Mouse (Mus musculus) CH12.LX (cell line): Measurements from ENCODE around the gene D10Jhu81e.

ENCODE experiments used
- CTCF ChIP-seq, 2 experiments: IDR thresholded peaks in 1 of 2; conservative IDR thresholded peaks in 1 of 2; 2 replicates each; pipeline ENCODE4 v1.5.1; 2011 to 2012; ENCODE audit warnings: low read depth in 2 of 2, low read length in 2 of 2, improper control_type of control experiment in 1 of 2, inconsistent platforms in 1 of 2, mild to moderate bottlenecking in 1 of 2, moderate library complexity in 1 of 2
- ELF1 ChIP-seq: IDR thresholded peaks from 2 replicates; pipeline ENCODE4 v1.6.1; 2014; ENCODE audit warnings: low read depth, mild to moderate bottlenecking, inconsistent platforms, low read length, improper control_type of control experiment
- USF1 ChIP-seq: IDR thresholded peaks from 2 replicates; pipeline ENCODE4 v1.6.1; 2014; ENCODE audit warnings: low read depth, mild to moderate bottlenecking, inconsistent platforms, low read length, improper control_type of control experiment

DNA sequence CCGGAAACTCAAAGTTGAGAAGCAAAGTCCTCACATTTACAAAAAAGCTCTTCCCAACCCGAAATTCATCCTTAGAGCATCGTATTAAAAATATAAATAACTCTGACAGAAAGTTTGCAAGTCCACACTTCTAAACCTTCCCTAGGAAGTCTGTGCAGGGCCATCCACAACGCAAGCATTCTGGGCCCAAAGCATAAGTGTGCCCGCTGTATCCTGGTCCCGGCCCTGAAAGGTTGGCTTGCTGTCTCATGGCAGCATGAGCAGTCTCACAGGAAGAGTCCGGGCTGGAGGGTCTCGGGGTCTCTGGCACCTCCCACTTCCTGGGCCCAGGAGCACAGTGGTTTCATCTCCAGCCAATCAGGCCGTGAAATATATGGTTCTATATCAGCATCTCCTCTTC is 2.0 kb upstream of the D10Jhu81e start:
- TF ChIP-seq USF1 (no peak), CTCF (conservative IDR thresholded peaks at IDR 0.05 in 1 of 2, IDR thresholded peaks at IDR 0.05 in 1 of 2; ENCODE audit: low read depth in 2 of 2, low read length in 2 of 2) (no peak), ELF1 (no peak)
